Mouse (Mus musculus) midbrain, postnatal 0 days (tissue): Measurements from ENCODE around the gene Gm20388. TPM values are rescaled to one million over a fixed set of nuclear protein-coding genes. Genes with fewer than 3 reads are reported as not detected.
A peak's percentile ranks its signal among the peaks of the same experiment; 100 is the strongest.
"Not testable (repeated sequence)": the region's sequence is repeated elsewhere in the genome, so short reads cannot be mapped to it uniquely, and the experiment has no call there.

ENCODE experiments used
- ATAC-seq: fragments of 200-750 bp; cut with Nextera tagmentation; 2 replicates; pipeline ENCODE4 v1.8.0; 2017; ENCODE audit warnings: moderate number of reproducible peaks, mild to moderate bottlenecking, moderate TSS enrichment, moderate library complexity; ENCODE audit not compliant: low FRiP score
- DNase-seq: peaks from one replicate; pipeline ENCODE4 v3.0.0-alpha.2; 2015; ENCODE audit warnings: low spot score
- H3K27ac ChIP-seq: fragments of 300-500 bp; sonication (generic); 2 replicates; pipeline ENCODE4 v1.5.1; 2014; ENCODE audit warnings: low read depth, mild to moderate bottlenecking, low read length, mixed read lengths
- H3K27me3 ChIP-seq: fragments of 300-500 bp; sonication (generic); 2 replicates; pipeline ENCODE4 v1.6.1; 2014; ENCODE audit warnings: low read length, control low read depth, mixed read lengths; ENCODE audit not compliant: insufficient read depth
- H3K36me3 ChIP-seq: fragments of 300-500 bp; sonication (generic); 2 replicates; pipeline ENCODE4 v1.6.1; 2014; ENCODE audit warnings: low read length, control low read depth, mixed read lengths; ENCODE audit not compliant: insufficient read depth
- H3K4me1 ChIP-seq: fragments of 300-500 bp; sonication (generic); 2 replicates; pipeline ENCODE4 v1.6.1; 2014; ENCODE audit warnings: mild to moderate bottlenecking, control low read depth, antibody characterized with exemption, low read length, mixed read lengths; ENCODE audit not compliant: insufficient read depth
- H3K4me2 ChIP-seq: fragments of 300-500 bp; sonication (generic); 2 replicates; pipeline ENCODE4 v1.6.1; 2014; ENCODE audit warnings: low read depth, mild to moderate bottlenecking, low read length, mixed read lengths; ENCODE audit not compliant: poor library complexity, severe bottlenecking
- H3K4me3 ChIP-seq: fragments of 300-500 bp; sonication (generic); 2 replicates; pipeline ENCODE4 v1.5.1; 2014; ENCODE audit warnings: low read depth, mild to moderate bottlenecking, low read length, moderate library complexity
- H3K9ac ChIP-seq: fragments of 300-500 bp; sonication (generic); replicated peaks from 2 replicates; pipeline ENCODE4 v1.6.1; 2014; ENCODE audit warnings: mild to moderate bottlenecking, low read length, moderate library complexity, mixed read lengths; ENCODE audit not compliant: poor library complexity, severe bottlenecking
- H3K9me3 ChIP-seq: fragments of 300-500 bp; sonication (generic); 2 replicates; pipeline ENCODE4 v1.6.1; 2016; ENCODE audit warnings: low read length, control low read depth
- CTCF ChIP-seq: IDR thresholded peaks from 2 replicates; pipeline ENCODE4 v1.5.1; 2016; ENCODE audit warnings: antibody characterized with exemption, mild to moderate bottlenecking
- WGBS: fragments of 180-500 bp; shearing (Covaris S2); extraction: QIAGEN DNeasy Blood & Tissue Kit; methylation state at CpG from one replicate; pipeline ENCODE4 v1.1.7; 2014; 5-methylcytosine and 5-hydroxymethylcytosine counted together
- polyA plus RNA-seq: library from polyadenylated mRNA; unstranded; fragments of >200 nt; fragmentation: Nextera tagmentation; extraction: Ambion mirVana; gene quantifications from 2 replicates; pipeline ENCODE4 v1.2.1, GENCODE M21; 2015
- total RNA-seq: library from RNA; depleted of rRNA; stranded (reverse); fragments of >200 nt; gene quantifications from 2 replicates; pipeline ENCODE4 v1.2.3, GENCODE M21; 2014

The Gm20388 gene
- total and polyA plus RNA-seq, 2 experiments from 2014 or later: 74.2 TPM; not detected in 1

GRCm38 (mm10) chr8:120795944-120796635 is 885.4 kb downstream of the Gm20388 start:
- peak; percentile 93 for TF ChIP-seq CTCF
- no peaks in the 10 kb centered on the region for H3K4me1 ChIP-seq
- peaks cover 3% of the 10 kb centered on the region; the same call in 1 of the 2 replicates for H3K27me3 ChIP-seq
- no peak overlapping the region for H3K4me2 ChIP-seq
- H3K27ac ChIP-seq: no peak overlapping the region
- ATAC-seq (peak; percentile 63; the same call in 1 of the 2 replicates), DNase-seq (peak; percentile 88)
- no peaks in the 10 kb centered on the region for H3K9me3 ChIP-seq
- no peak overlapping the region for H3K4me3 ChIP-seq
- no peak overlapping the region for H3K9ac ChIP-seq
- no peaks in the 10 kb centered on the region for H3K36me3 ChIP-seq
- WGBS: 45% methylated on average over 9 of the region's 9 CpGs

- Histone ChIP-seq H3K4me1 (no peaks in the 10 kb centered on the region), H3K9ac (no peak overlapping the region), H3K4me3 (no peak overlapping the region), H3K9me3 (no peaks in the 10 kb centered on the region), H3K27me3 (peaks cover 7% of the 10 kb centered on the region; the same call in 1 of the 2 replicates), H3K4me2 (no peak overlapping the region), H3K36me3 (no peaks in the 10 kb centered on the region), H3K27ac (no peak overlapping the region)
- ATAC-seq: no peak
- DNase-seq: no peak
- no peak for TF ChIP-seq CTCF
- 87% methylated on average over 9 of the region's 9 CpGs for whole genome bisulfite sequencing
Measured at GRCm38 (mm10) chr8:120797019-120797727, 886.5 kb downstream of the Gm20388 start.

- Histone ChIP-seq H3K9ac (no peak overlapping the region), H3K36me3 (no peaks in the 10 kb centered on the region), H3K4me1 (no peaks in the 10 kb centered on the region), H3K9me3 (no peaks in the 10 kb centered on the region), H3K27me3 (peaks cover 7% of the 10 kb centered on the region; the same call in 1 of the 2 replicates), H3K4me3 (no peak overlapping the region), H3K27ac (no peak overlapping the region), H3K4me2 (peak overlapping the region; percentile 26)
- 7% methylated on average over 17 of the region's 17 CpGs for WGBS
- peak; percentile 94 for TF ChIP-seq CTCF
- peak; percentile 34 for DNase-seq
- 0 out of 2 replicates have a peak, but pooled peaks have one; percentile 48 for ATAC-seq
Measured at GRCm38 (mm10) chr8:120800308-120800865, 889.7 kb downstream of the Gm20388 start.

GRCm38 (mm10) chr8:120803661-120804375 is 893.2 kb downstream of the Gm20388 start:
- not testable (repeated sequence) for DNase-seq, H3K9ac ChIP-seq, ATAC-seq, H3K9me3 ChIP-seq, H3K4me3 ChIP-seq, H3K36me3 ChIP-seq, H3K4me2 ChIP-seq, H3K4me1 ChIP-seq, H3K27ac ChIP-seq, H3K27me3 ChIP-seq
- 50% methylated on average over 6 of the region's 6 CpGs for WGBS

GRCm38 (mm10) chr8:120804741-120805140 is 894.1 kb downstream of the Gm20388 start:
- ATAC-seq (no peak), DNase-seq (no peak)
- no peak for TF ChIP-seq CTCF
- WGBS: 83% methylated on average over 3 of the region's 3 CpGs
- Histone ChIP-seq H3K4me3 (no peak overlapping the region), H3K36me3 (no peaks in the 10 kb centered on the region), H3K4me1 (no peaks in the 10 kb centered on the region), H3K27ac (no peak overlapping the region), H3K4me2 (no peak overlapping the region), H3K27me3 (peaks cover 7% of the 10 kb centered on the region; the same call in 1 of the 2 replicates), H3K9ac (no peak overlapping the region), H3K9me3 (no peaks in the 10 kb centered on the region)
